Mouse (Mus musculus) inflammation-experienced regulatory T-cells, adult 16 weeks (primary cell): ENCODE data around the gene Bcl2. TPM values are rescaled to one million over a fixed set of nuclear protein-coding genes. Genes with fewer than 3 reads are reported as not detected.

ENCODE experiments used
- polyA plus RNA-seq: library from polyadenylated mRNA; unstranded; fragments of 100-300 nt; shearing (Covaris generic); gene quantifications from one replicate; pipeline ENCODE4 v1.2.1, GENCODE M21; 2017

Bcl2 gene
- 154 TPM for polyA plus RNA-seq

DNA sequence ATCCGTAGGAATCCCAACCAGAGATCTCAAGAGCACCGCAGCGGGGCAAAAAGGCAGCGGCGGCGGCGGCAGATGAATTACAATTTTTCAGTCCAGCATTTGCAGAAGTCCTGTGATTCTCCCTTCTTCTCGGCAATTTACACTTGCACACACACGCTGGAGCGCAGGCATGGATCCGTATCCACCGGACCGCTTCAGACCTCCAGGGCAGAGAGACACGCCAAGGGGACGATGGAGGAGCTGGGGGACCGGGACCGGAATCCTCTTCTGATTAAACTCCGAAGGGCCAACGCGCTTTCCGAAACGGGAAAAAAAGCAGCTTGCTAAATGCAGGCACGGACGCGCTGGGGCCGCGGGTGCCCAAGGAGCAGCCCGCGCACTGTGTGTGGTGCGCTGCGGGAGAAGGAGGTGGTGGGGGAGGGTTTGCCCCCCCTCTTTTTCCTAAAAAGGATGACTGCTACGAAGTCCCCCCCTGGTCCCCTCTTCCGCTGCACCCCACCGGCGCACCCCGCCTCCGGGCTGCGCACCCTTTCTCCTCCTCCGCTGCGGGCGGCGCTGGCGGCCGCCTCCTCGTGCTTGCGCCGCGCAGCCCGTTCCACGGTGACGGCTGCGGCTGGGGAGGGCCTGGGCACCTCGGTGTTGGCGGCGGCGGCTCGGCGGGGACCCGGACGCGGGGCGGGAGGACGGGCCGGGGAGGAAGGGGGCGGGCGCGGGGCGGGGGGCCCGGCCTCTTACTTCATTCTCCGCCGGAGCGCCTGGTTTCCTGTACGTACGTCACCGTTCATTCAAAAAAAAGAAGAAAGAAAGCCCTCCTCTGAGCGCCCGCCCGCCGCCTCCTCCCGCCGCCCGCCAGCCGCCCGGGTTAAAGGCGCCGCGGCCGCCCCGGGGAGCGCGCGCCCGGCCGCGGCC, at the start of gene Bcl2:
Bcl2 (minus strand) TSS at position 654 of the 909 bp plus-strand sequence.

GRCm38 (mm10) chr1:106759572-106760435, 45.7 kb upstream of the Bcl2 start, which contains the start of gene Kdsr:
Gene Kdsr, minus strand, starts transcription at chr1:106759727.

Other genes with a start within 250 kb of the Bcl2 start
- gene Kdsr, start 45.5 kb upstream of the Bcl2 start, polyA plus RNA-seq: 31.5 TPM
- gene Vps4b, start 82.5 kb upstream of the Bcl2 start, polyA plus RNA-seq: 163 TPM
- not detected for gene Serpinb5, start 146.9 kb upstream of the Bcl2 start, polyA plus RNA-seq
- not detected for gene Serpinb12, start 220.2 kb upstream of the Bcl2 start, polyA plus RNA-seq